Mouse (Mus musculus): Measurements from ENCODE around the gene Ftl1. TPM values are rescaled to one million over a fixed set of nuclear protein-coding genes. Genes with fewer than 3 reads are reported as not detected.

Gene Ftl1
- 2,110 TPM for polyA plus RNA-seq (2017; shearing (Covaris generic))

DNA sequence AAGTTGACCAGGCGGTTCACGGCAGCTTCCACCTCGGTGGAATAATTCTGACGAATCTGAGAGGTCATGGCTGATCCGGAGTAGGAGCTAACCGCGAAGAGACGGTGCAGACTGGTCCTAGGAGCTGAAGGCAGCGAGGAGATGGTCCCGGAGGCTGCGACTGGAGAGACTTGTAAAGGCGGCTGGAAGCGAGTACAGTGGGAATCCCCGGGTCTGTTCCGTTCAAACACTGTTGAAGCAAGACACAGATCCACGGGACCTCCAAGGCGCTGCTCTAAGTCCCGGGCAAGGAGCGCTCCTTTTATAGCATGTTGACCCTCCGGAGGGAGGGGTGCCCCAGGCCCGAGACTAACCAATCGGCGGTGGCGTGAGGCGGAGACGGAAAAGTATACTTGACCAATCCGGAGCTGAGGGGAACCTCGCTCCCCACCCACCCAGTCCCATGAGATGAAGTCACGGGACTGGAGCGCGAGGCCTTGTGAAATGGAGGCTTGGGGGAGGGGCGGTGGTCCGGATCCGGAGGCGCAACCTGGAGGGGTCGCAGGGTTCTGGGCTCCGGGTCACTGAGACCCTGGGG is at the start of gene Ftl1:
Ftl1 (minus strand) TSS at position 321 of the 577 bp plus-strand sequence.

DNA sequence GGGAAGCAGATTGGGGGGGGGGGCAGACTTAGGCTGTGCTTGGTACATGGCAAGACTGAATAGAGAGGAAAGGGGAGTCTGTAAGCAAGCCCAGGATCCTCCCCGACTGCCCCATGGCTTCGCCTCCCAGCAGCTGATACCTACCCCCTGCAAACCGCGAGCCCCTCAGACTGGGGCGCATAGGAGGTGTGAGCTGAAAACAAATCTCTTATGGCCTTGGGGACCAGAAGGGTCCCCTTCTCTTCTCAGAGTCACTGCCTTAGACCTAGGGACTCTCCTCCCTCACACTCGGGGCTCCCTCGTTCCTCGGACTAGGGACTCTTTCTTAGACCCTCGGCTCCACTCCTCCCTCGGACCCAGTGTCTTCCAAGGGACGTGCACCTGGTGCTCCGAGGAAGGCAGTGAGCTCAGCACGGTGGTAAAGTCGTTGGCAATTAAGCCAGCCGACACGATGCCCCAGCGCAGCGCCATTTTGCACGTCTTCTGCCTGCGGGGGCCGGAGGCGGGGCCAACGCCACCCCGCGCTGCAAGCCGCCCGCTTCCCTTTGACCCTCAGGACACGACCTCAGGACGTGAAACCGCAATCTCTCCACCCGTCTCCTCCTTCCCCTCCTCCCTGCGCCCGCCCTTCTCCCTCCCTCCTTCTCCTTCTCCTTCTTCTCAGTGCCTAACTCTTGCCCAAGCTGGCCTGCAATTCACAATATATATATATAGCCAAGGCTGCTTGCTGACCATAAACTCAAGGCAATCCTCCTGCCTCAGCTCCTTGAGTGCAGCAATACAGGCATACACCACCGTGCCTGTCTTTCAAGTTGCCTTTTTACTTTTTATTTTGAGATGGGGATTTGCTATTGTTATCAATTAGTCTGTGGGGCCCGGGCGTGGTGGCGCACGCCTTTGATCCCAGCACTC is 28.9 kb upstream of the Ftl1 start, which contains the start of gene Dhdh:
Dhdh (minus strand) TSS at position 513 of the 912 bp plus-strand sequence.

DNA sequence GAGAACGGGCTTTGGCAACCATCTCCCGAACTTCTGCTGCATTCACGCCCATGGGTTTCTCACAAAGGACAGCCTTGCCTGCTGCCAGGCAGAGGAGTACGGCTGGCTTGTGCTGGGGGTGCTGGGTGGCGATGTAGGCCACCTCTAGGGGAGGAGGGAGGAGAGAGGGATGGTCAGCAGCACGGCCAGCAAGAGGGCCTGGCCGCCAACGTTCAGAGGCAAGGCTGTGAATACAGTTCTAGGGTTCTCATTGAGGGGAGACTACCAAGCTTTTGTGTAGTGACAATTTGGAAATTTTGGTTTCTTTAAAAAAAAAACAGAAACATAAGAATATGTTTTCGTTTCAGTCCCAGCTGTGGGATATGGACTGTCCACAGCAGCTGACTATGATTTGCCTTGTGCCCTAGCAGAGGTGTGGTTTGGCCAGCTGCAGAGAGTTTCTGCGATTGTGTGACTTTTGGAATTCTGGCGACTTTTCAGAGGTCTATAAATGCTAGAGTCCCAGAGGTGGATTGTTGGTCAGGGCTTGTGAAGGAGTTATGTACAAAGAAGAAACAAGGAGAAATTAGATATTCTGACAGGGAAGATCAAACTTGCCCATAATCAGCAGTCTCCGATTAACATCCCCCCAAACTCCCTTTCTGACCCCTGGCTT is 27.2 kb upstream of the Ftl1 start, which contains the start of gene Gm45808:
Gm45808 (minus strand) TSS at position 51 of the 655 bp plus-strand sequence.

DNA sequence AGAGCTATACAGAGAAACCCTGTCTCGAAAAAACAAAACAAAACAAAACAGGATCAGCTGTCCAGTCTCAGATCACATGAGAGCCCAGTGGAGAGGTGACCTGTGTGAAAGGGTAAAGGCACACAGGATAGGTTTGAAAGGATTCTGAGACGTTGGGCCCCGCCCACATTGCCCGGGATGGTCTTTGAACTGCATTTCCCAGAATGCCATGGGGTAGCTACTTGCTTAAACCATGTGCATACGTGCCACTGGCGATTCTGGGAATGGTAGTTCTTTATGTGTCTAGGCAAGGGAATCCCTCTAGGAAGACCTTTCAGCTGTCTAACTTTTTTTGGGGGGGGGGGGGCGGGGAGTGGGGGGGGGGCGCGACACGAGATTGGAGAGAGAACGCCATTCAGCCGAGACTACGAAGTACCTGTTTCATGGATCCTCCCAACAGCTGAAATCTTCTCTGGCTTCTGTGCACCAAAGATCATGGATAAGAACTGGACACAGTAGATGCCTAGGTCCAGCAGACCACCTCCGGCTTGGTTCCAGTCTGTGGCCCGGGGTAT is 21.8 kb upstream of the Ftl1 start, which contains the start of gene Tulp2:
Tulp2 (plus strand) TSS at position 504 of the 554 bp plus-strand sequence.

DNA sequence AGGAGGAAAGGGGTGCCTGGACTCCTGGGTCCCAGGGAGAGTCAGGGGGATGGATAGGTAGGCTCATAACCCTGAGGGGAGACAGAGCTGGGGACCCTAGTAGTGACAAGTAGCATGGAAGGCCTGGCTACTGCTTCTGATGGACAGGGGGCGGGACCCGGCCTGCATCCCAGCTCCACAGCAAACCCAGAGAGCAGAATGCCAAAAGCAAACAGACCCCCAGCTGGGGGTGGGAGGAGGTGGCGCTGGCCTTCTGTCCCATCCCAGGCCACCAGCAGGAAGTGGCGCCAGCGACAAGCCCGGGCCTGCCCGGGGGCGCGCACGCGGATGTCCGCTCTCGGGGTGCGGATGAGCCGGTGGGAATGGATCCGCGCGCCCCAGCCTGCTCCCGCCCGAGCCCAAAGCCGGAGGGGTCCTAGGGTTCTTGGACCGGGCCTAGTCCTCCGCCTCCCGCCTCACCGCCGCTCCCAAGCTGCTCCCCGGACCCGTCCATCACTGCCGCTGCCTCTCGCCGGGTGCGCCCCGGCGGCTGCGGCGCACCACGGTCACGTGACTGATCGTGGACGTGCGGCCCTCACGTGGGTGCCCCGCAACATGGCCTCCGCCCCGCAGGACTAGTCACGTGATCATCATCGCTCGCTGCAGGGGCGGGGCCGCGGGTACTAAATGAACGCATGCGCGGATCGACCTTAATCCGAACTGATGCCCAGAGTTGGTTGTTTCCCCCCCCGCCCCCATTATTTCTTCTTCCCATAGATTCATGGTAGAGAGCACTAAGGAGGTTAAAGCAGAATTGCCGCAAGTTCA is 6.8 kb upstream of the Ftl1 start, which contains the start of gene Bax:
Bax (minus strand) TSS at position 616 of the 807 bp plus-strand sequence.

DNA sequence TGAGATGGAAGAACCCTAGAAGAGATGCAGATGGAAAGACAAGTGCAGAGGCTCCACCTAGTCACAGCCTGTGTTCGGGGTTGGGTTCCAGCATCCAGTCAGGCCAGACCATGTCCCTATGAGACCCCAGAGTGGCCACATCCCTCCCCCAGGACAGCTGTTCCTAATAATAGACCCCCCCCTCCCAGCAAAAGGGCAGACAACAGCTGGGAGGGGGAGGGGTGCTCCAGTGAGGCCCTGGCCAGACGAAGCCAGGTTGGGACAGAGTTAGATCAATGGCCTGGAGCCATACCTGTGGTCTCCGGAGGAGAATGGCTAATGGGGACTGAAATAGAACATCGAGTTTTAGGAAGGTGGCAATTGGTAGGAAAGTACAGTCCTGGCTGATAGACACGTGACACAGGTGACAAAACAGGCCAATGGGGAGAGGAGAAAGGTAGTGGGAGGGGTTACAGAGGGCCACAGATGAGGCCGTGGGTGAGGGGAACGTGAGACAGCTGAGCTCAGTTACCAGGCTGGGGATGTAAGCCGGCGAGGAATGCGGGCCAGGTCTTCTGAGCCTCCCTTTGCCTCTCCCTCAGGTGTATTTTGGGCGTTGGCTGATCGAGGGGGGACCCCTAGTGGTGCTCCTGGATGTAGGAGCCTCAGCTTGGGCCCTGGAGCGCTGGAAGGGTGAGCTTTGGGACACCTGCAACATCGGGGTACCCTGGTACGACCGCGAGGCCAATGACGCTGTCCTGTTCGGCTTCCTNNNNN is 22.0 kb downstream of the Ftl1 start, which contains the start of gene Ruvbl2:
Ruvbl2 (minus strand) TSS at position 576 of the 756 bp plus-strand sequence.

DNA sequence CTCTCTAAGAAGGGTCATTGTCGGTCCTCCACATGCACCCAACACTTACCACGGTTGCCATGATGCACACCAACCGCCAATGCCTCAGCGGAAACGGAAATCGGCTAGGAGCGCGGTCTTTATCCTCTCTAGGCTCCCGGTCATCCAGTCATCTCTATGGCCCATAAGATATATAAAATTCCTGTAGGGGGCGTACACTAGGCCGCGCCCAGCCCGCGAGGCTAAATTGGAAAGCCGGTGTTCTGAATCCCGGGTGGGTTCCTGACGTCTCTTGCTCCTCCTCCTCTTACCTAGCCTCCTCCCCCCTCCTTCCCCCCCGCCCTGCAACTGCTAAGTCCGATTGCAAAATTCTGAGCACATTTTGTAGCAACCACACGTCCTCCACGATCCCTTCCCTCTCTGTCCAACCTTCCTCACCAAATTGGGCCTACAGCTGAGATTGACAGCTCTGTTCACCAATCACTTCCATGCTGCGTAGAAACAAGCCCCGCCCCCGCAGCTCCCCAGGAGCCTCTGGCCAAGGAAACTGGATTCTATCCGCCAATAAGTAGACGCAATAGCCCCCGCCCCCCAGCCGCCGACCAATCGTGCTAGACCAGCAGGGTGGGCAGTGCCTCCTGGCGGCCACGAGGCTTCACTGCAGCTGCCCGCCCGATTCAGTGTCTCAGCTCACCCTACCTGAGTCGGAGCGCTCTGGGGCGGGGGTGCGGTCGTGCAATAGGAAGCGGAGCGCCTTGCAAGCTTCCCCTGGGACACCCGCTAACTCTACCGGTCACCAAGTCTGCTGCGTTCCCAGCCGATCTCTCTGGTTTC is 25.3 kb downstream of the Ftl1 start, which contains the start of gene Gys1:
Gys1 (plus strand) TSS at position 642 of the 813 bp plus-strand sequence.

DNA sequence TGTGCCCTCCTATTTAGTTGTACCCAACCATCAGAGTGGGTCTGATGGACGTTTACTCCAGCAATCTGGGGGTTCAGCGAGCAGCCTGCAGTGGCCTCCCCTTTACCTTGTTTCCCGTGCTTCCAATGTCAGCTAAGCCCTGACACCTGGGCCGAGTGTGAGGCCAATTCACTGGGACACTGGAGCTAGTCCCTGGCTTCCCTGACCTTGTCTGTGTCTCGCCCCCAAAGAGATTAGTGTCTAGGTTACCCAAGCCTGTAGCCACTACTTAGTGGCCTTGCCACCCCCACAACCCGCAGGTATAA is 39.1 kb downstream of the Ftl1 start, which contains the start of gene Lhb:
Lhb (plus strand) TSS at position 206 of the 305 bp plus-strand sequence.

DNA sequence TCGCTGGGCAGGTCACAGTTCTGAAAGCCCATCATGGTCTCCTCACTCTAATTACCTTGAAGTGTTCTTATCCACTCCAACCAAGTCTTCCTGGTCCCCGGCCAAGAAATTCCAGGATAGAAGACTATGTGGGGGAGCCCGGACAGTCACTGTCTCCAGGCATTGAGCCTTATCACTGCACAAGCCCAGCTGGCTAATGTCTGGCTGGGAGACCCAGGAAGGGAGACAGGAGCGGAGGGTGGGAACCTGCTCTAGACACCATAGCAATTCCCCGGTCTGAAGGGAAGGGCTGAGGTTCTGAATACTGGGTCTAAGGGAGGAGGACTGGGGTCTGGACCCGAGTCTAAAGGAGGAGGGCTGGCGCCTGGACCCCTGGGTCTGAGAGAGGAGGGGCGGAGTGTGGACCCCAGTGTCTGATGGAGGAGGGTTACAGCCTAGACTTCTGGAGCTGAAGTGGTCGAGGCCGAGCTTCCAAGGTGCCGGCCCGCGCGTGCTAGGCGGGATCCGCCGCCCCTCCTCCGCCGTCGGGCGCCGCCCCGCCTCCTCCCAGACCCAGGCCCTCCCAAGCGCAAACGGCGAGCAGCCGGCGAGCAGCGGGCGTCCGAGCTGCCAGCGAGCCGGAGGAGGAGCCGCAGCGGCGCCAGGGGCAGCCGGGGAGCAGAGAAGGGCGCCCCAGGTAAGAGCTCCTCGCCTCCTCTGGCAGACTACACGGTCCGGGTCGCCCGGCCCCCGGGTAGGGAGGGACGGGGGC is 46.4 kb downstream of the Ftl1 start, which contains the start of gene Ntf5:
Ntf5 (plus strand) TSS at position 583 of the 751 bp plus-strand sequence.

Other genes starting within 250 kb of the Ftl1 start
- 8.9 TPM for gene Dkkl1, start 247.7 kb downstream of the Ftl1 start, polyA plus RNA-seq (2017; shearing (Covaris generic))
- gene Tead2, start 244.1 kb downstream of the Ftl1 start, polyA plus RNA-seq (2017; shearing (Covaris generic)) = 4.9 TPM
- gene Cd37, start 220.8 kb downstream of the Ftl1 start, polyA plus RNA-seq (2017; shearing (Covaris generic)) = 607 TPM
- not detected for gene Slc6a16, start 218.8 kb downstream of the Ftl1 start, polyA plus RNA-seq (2017; shearing (Covaris generic))
- not detected for gene Slc6a21, start 182.4 kb downstream of the Ftl1 start, polyA plus RNA-seq (2017; shearing (Covaris generic))
- gene Trpm4, start 126.1 kb downstream of the Ftl1 start, polyA plus RNA-seq (2017; shearing (Covaris generic)) = 15.0 TPM
- gene Hrc, start 124.6 kb downstream of the Ftl1 start, polyA plus RNA-seq (2017; shearing (Covaris generic)) = not detected
- gene Ppfia3, start 92.9 kb downstream of the Ftl1 start, polyA plus RNA-seq (2017; shearing (Covaris generic)) = 0.30 TPM
- gene Lin7b, start 89.3 kb downstream of the Ftl1 start, polyA plus RNA-seq (2017; shearing (Covaris generic)) = not detected
- 231 TPM for gene Snrnp70, start 64.1 kb downstream of the Ftl1 start, polyA plus RNA-seq (2017; shearing (Covaris generic))
- not detected for gene Kcna7, start 54.2 kb downstream of the Ftl1 start, polyA plus RNA-seq (2017; shearing (Covaris generic))
- 0.54 TPM for gene Ntf5, start 46.2 kb downstream of the Ftl1 start, polyA plus RNA-seq (2017; shearing (Covaris generic))
- gene Lhb, start 39.1 kb downstream of the Ftl1 start, polyA plus RNA-seq (2017; shearing (Covaris generic)) = not detected
- 13.9 TPM for gene Gys1, start 25.0 kb downstream of the Ftl1 start, polyA plus RNA-seq (2017; shearing (Covaris generic))
- 74.6 TPM for gene Ruvbl2, start 21.8 kb downstream of the Ftl1 start, polyA plus RNA-seq (2017; shearing (Covaris generic))
- 289 TPM for gene Bax, start 7.0 kb upstream of the Ftl1 start, polyA plus RNA-seq (2017; shearing (Covaris generic))
- 2.7 TPM for gene Tulp2, start 22.0 kb upstream of the Ftl1 start, polyA plus RNA-seq (2017; shearing (Covaris generic))
- 0.35 TPM for gene Gm45808, start 26.9 kb upstream of the Ftl1 start, polyA plus RNA-seq (2017; shearing (Covaris generic))
- 0.89 TPM for gene Dhdh, start 28.9 kb upstream of the Ftl1 start, polyA plus RNA-seq (2017; shearing (Covaris generic))
- gene Nucb1, start 50.5 kb upstream of the Ftl1 start, polyA plus RNA-seq (2017; shearing (Covaris generic)) = 226 TPM
- 99.4 TPM for gene Ppp1r15a, start 66.4 kb upstream of the Ftl1 start, polyA plus RNA-seq (2017; shearing (Covaris generic))
- gene Plekha4, start 66.4 kb upstream of the Ftl1 start, polyA plus RNA-seq (2017; shearing (Covaris generic)) = 0.78 TPM
- gene Hsd17b14, start 95.0 kb upstream of the Ftl1 start, polyA plus RNA-seq (2017; shearing (Covaris generic)) = 1.1 TPM
- 86.0 TPM for gene Bcat2, start 110.3 kb upstream of the Ftl1 start, polyA plus RNA-seq (2017; shearing (Covaris generic))
- not detected for gene Fgf21, start 155.6 kb upstream of the Ftl1 start, polyA plus RNA-seq (2017; shearing (Covaris generic))
- not detected for gene Fut1, start 157.4 kb upstream of the Ftl1 start, polyA plus RNA-seq (2017; shearing (Covaris generic))
- gene Izumo1, start 161.9 kb upstream of the Ftl1 start, polyA plus RNA-seq (2017; shearing (Covaris generic)) = 0.14 TPM
- gene Rasip1, start 167.6 kb upstream of the Ftl1 start, polyA plus RNA-seq (2017; shearing (Covaris generic)) = 6.5 TPM
- gene Mamstr, start 180.1 kb upstream of the Ftl1 start, polyA plus RNA-seq (2017; shearing (Covaris generic)) = 1.7 TPM
- 0.12 TPM for gene Fut2, start 206.5 kb upstream of the Ftl1 start, polyA plus RNA-seq (2017; shearing (Covaris generic))
- gene Ntn5, start 224.1 kb upstream of the Ftl1 start, polyA plus RNA-seq (2017; shearing (Covaris generic)) = 0.32 TPM
- gene Sec1, start 234.5 kb upstream of the Ftl1 start, polyA plus RNA-seq (2017; shearing (Covaris generic)) = 0.35 TPM
- 8.4 TPM for gene Car11, start 240.0 kb upstream of the Ftl1 start, polyA plus RNA-seq (2017; shearing (Covaris generic))
- gene Dbp, start 245.2 kb upstream of the Ftl1 start, polyA plus RNA-seq (2017; shearing (Covaris generic)) = 53.0 TPM